Comparison of ENCODE assay signal across 12 mouse cellular contexts in the genomic region with DNA sequence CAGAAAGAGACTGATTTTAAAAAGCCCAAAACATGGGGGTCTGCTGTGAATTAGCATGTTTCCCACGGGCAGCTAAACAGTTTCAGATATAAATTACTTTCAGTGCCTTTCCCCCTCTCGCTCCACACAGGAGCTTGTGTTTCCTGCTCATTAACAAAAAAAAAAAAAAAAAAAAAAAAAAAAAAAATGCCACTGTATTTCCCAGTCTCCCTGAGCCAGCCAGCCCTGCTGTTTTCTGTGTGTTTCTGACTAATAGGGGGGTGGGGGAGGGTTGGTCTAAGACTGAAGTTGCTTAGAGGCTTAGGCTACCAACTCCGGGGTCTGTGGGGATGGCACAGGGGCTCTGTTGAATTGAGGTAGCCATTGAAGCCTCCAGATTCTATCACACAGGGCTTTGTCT.
DNase-seq lines count a peak whose midpoint lies in the region; ATAC-seq and TF ChIP-seq lines count a peak whose summit lies in the region.
"Had no signal": no experiment of that assay in that cellular context is flagged by ENCODE, and none has a peak within 500 bp of the region (broad histone marks: within the 10 kb centered on the region; RNA-seq: fewer than 3 reads in every experiment).

No protein-coding gene starts in this region.

- DNase-seq in kidney, postnatal 0 days (ENCODE audit: low spot score) = peak; percentile 51
- no peak for DNase-seq in kidney, postnatal 25 days
- DNase-seq in brain, adult 2 months (ENCODE audit: low read depth, low spot score) = peak; percentile 17
- no peak for DNase-seq in thymus, postnatal 25 days
- DNase-seq in urinary bladder, postnatal 36 days (ENCODE audit: low spot score in 2 of 2) = no peak
- DNase-seq: adrenal gland, postnatal 14 days had no signal

- H3K4me1 ChIP-seq in kidney, postnatal 0 days (replicated peaks; ENCODE audit: insufficient read depth, low read length) = no peaks in the 10 kb centered on the region; the same call in 1 of the 2 replicates
- H3K4me1 ChIP-seq in forebrain, embryonic 12.5 days = peaks cover 30% of the 10 kb centered on the region
- H3K4me1 ChIP-seq in neural tube, embryonic 13.5 days (replicated peaks) = peaks cover 16% of the 10 kb centered on the region

- H3K27ac ChIP-seq in kidney, postnatal 0 days = no peak overlapping the region
- 0 out of 2 replicates have a peak overlapping the region, but pooled peaks have one; percentile 25 for H3K27ac ChIP-seq in forebrain, embryonic 12.5 days
- H3K27ac ChIP-seq in neural tube, embryonic 13.5 days (replicated peaks) = peak overlapping the region; percentile 5; the same call in 1 of the 2 replicates
- H3K27ac ChIP-seq: heart, embryonic 10.5 days had no signal

- no peak overlapping the region for H3K9ac ChIP-seq in kidney, postnatal 0 days (ENCODE audit: low read depth, low read length)
- no peak overlapping the region for H3K9ac ChIP-seq in forebrain, embryonic 12.5 days
- H3K9ac ChIP-seq in neural tube, embryonic 13.5 days = no peak overlapping the region

- H3K36me3 ChIP-seq in kidney, postnatal 0 days (ENCODE audit: insufficient read depth, low read length) = no peaks in the 10 kb centered on the region
- H3K36me3 ChIP-seq in forebrain, embryonic 12.5 days (replicated peaks) = no peaks in the 10 kb centered on the region
- no peaks in the 10 kb centered on the region for H3K36me3 ChIP-seq in neural tube, embryonic 13.5 days
- H3K36me3 ChIP-seq: heart, embryonic 10.5 days had no signal

- H3K9me3 ChIP-seq in kidney, postnatal 0 days (replicated peaks; ENCODE audit: low read length) = no peaks in the 10 kb centered on the region
- no peaks in the 10 kb centered on the region for H3K9me3 ChIP-seq in forebrain, embryonic 12.5 days
- no peaks in the 10 kb centered on the region for H3K9me3 ChIP-seq in neural tube, embryonic 13.5 days
- H3K9me3 ChIP-seq: heart, embryonic 10.5 days had no signal

- no peak overlapping the region for H3K4me3 ChIP-seq in kidney, postnatal 0 days (replicated peaks; ENCODE audit: low read depth, low read length)
- H3K4me3 ChIP-seq in forebrain, embryonic 12.5 days (replicated peaks) = no peak overlapping the region
- no peak overlapping the region for H3K4me3 ChIP-seq in neural tube, embryonic 13.5 days
- H3K4me3 ChIP-seq: heart, embryonic 10.5 days had no signal

- H3K27me3 ChIP-seq in kidney, postnatal 0 days (ENCODE audit: insufficient read depth, low read length) = no peaks in the 10 kb centered on the region
- H3K27me3 ChIP-seq in forebrain, embryonic 12.5 days = no peaks in the 10 kb centered on the region
- no peaks in the 10 kb centered on the region for H3K27me3 ChIP-seq in neural tube, embryonic 13.5 days

- no peak for ATAC-seq in kidney, postnatal 0 days (replicated peaks; ENCODE audit: low FRiP score, low read depth)
- peak; percentile 71; the same call in 1 of the 2 replicates for ATAC-seq in forebrain, embryonic 12.5 days (ENCODE audit: low FRiP score)
- peak; percentile 82 for ATAC-seq in neural tube, embryonic 13.5 days (ENCODE audit: low read depth)
- no peak for ATAC-seq in cerebellum, adult (ENCODE audit: insufficient number of reproducible peaks, low FRiP score, low TSS enrichment)
- ATAC-seq: CD4-positive, CD25-positive, alpha-beta regulatory T cell, adult 4 months had no signal

- WGBS in kidney, postnatal 0 days = 14% methylated on average over 3 of the region's 3 CpGs
- 2% methylated on average over 3 of the region's 3 CpGs for WGBS in forebrain, embryonic 12.5 days
- 12% methylated on average over 3 of the region's 3 CpGs for WGBS in neural tube, embryonic 13.5 days

- H3K4me2 ChIP-seq in kidney, postnatal 0 days (ENCODE audit: low read length) = no peak overlapping the region
- no peak overlapping the region for H3K4me2 ChIP-seq in forebrain, embryonic 12.5 days
- H3K4me2 ChIP-seq in neural tube, embryonic 13.5 days = no peak overlapping the region
- H3K4me2 ChIP-seq: liver, embryonic 11.5 days had no signal

- TF ChIP-seq CTCF in kidney, postnatal 0 days (IDR thresholded peaks at IDR 0.05; ENCODE audit: low read depth) = no peak

Comparison
In these comparisons a context has a peak if more than half of its experiments do, and no peak if none do; other contexts are left out.
1. DNase-seq: peak in kidney, postnatal 0 days (single experiment) and brain, adult 2 months (single experiment); none in kidney, postnatal 25 days (0 of 2), thymus, postnatal 25 days (single experiment) and urinary bladder, postnatal 36 days (0 of 2).
2. ATAC-seq: peak in forebrain, embryonic 12.5 days (single experiment) and neural tube, embryonic 13.5 days (single experiment); none in kidney, postnatal 0 days (single experiment) and cerebellum, adult (single experiment).